Mouse (Mus musculus) liver, embryonic 15.5 days (tissue): ENCODE results near the gene Sstr2. TPM values are rescaled to one million over a fixed set of nuclear protein-coding genes. Genes with fewer than 3 reads are reported as not detected.
"Not testable (repeated sequence)": the region's sequence is repeated elsewhere in the genome, so short reads cannot be mapped to it uniquely, and the experiment has no call there.

Experiments
- ATAC-seq: fragments of 200-750 bp; cut with Nextera tagmentation; 2 replicates; pipeline ENCODE4 v1.8.0; 2017; ENCODE audit warnings: moderate number of reproducible peaks, mild to moderate bottlenecking, moderate library complexity; ENCODE audit not compliant: insufficient read depth
- H3K27ac ChIP-seq: fragments of 300-500 bp; sonication (generic); replicated peaks from 2 replicates; pipeline ENCODE4 v1.5.1; 2015; ENCODE audit warnings: mild to moderate bottlenecking, inconsistent platforms
- H3K27me3 ChIP-seq: fragments of 300-500 bp; sonication (generic); 2 replicates; pipeline ENCODE4 v1.6.1; 2015; ENCODE audit warnings: mild to moderate bottlenecking, inconsistent platforms
- H3K36me3 ChIP-seq: fragments of 300-500 bp; sonication (generic); replicated peaks from 2 replicates; pipeline ENCODE4 v1.6.1; 2015; ENCODE audit warnings: moderate library complexity, mild to moderate bottlenecking, inconsistent platforms
- H3K4me1 ChIP-seq: fragments of 300-500 bp; sonication (generic); replicated peaks from 2 replicates; pipeline ENCODE4 v1.6.1; 2015; ENCODE audit warnings: inconsistent platforms
- H3K4me2 ChIP-seq: fragments of 300-500 bp; sonication (generic); 2 replicates; pipeline ENCODE4 v1.6.1; 2015; ENCODE audit warnings: moderate library complexity, mild to moderate bottlenecking, inconsistent platforms
- H3K4me3 ChIP-seq: fragments of 300-500 bp; sonication (generic); replicated peaks from 2 replicates; pipeline ENCODE4 v1.5.1; 2015; ENCODE audit warnings: mild to moderate bottlenecking, inconsistent platforms
- H3K9ac ChIP-seq: fragments of 300-500 bp; sonication (generic); 2 replicates; pipeline ENCODE4 v1.6.1; 2015; ENCODE audit warnings: moderate library complexity, mild to moderate bottlenecking, inconsistent platforms
- H3K9me3 ChIP-seq: fragments of 300-500 bp; sonication (generic); replicated peaks from 2 replicates; pipeline ENCODE4 v1.6.1; 2016; ENCODE audit warnings: inconsistent platforms
- WGBS: fragments of 180-500 bp; shearing (Covaris S2); methylation state at CpG from one replicate; pipeline ENCODE4 v1.1.7; 2015; ENCODE audit warnings: mixed read lengths; ENCODE audit not compliant: insufficient replicate concordance; 5-methylcytosine and 5-hydroxymethylcytosine counted together
- polyA plus RNA-seq: library from polyadenylated mRNA; unstranded; fragments of >200 nt; fragmentation: Nextera tagmentation; extraction: Ambion mirVana; gene quantifications from 2 replicates; pipeline ENCODE4 v1.2.1, GENCODE M21; 2015

The Sstr2 gene
- polyA plus RNA-seq, 1 experiment from 2014 or later: 4.9 TPM

DNA sequence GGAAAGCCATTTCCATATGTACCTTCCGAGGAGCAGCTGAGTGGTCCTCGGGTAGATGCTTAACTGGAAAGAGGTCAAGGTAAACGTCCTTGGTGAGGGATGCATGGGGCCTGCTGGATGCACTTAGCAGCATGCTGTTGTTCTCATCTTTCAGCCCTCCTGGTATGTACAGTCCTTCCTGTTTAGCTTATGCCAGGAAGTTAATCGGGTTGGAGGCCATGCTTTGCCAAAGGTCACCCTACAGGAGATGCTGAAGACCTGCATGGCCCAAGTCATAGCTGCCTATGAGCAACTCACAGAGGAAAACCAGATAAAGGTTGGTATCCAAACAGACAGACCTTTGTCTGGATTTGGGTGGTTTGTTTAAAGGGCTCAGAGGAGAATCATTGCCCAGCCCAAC lies 38.1 kb downstream of the Sstr2 start:
- H3K27ac ChIP-seq: no peak overlapping the region
- no peak for ATAC-seq
- no peaks in the 10 kb centered on the region for H3K27me3 ChIP-seq
- peaks cover 100% of the 10 kb centered on the region for H3K36me3 ChIP-seq
- 63% methylated on average over 4 of the region's 4 CpGs for WGBS
- no peak overlapping the region for H3K9ac ChIP-seq
- no peaks in the 10 kb centered on the region; the same call in 1 of the 2 replicates for H3K4me1 ChIP-seq
- H3K9me3 ChIP-seq: no peaks in the 10 kb centered on the region
- no peak overlapping the region for H3K4me3 ChIP-seq
- H3K4me2 ChIP-seq: no peak overlapping the region

- Histone ChIP-seq H3K9me3 (no peaks in the 10 kb centered on the region), H3K27ac (no peak overlapping the region), H3K4me2 (no peak overlapping the region), H3K4me3 (no peak overlapping the region), H3K27me3 (no peaks in the 10 kb centered on the region), H3K4me1 (no peaks in the 10 kb centered on the region), H3K36me3 (peaks cover 100% of the 10 kb centered on the region), H3K9ac (no peak overlapping the region)
- ATAC-seq: no peak
- WGBS: 89% methylated on average over 8 of the region's 8 CpGs
These were observed 39.2 kb downstream of the Sstr2 start for GRCm38 (mm10) chr11:113658319-113658718.

DNA sequence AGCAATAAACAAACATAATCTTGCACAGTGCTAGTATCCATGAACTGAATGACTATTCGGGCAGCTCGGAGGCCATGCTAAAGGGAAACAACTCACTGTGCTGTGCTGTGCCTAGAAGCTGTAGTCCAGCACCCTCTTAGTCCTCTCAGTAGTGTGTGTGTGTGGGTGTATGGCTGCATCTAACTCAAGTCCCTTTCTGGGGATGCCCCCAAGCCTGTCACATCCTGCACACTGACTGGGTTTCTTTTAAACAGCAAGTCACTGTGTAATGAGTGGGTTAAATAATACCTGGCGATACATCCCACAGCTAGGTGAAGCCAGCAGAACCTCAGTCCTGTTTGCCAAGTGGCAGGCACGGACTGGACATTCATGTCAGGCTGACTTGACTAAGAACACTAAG lies 39.6 kb downstream of the Sstr2 start:
- ATAC-seq: no peak
- Histone ChIP-seq H3K27ac (no peak overlapping the region), H3K4me1 (no peaks in the 10 kb centered on the region), H3K4me3 (no peak overlapping the region), H3K4me2 (no peak overlapping the region), H3K9ac (no peak overlapping the region), H3K36me3 (peaks cover 100% of the 10 kb centered on the region), H3K9me3 (no peaks in the 10 kb centered on the region), H3K27me3 (no peaks in the 10 kb centered on the region)
- 81% methylated on average over 4 of the region's 4 CpGs for WGBS

GRCm38 (mm10) chr11:113660213-113660612 lies 41.1 kb downstream of the Sstr2 start:
- not testable (repeated sequence) for H3K4me3 ChIP-seq, H3K4me1 ChIP-seq, H3K4me2 ChIP-seq, H3K27me3 ChIP-seq, H3K9ac ChIP-seq, H3K9me3 ChIP-seq, ATAC-seq, H3K27ac ChIP-seq
- H3K36me3 ChIP-seq: peaks cover 100% of the 10 kb centered on the region
- 89% methylated on average over 3 of the region's 3 CpGs for WGBS

DNA sequence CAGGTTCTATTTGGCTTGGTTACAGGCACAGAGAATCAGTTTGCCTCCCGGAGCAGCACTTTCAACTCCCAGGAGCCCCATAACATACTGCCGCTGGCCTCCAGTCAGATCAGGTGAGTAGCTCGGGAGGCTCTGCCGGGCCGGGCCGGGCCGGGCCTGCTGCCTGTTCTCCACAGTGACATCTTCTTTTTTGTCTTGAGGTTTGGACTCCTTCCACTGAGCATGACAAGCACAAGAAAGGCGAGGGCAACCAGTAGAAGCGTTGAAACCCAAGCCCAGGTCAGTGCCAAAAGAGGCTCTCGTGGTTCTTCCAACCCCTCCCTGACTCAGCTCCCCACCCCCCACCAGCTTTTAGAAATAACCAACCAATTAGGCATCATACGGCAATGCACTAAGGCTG lies 41.8 kb downstream of the Sstr2 start:
- Histone ChIP-seq H3K27me3 (no peaks in the 10 kb centered on the region), H3K27ac (no peak overlapping the region), H3K4me3 (no peak overlapping the region), H3K4me2 (no peak overlapping the region), H3K4me1 (peaks cover 12% of the 10 kb centered on the region), H3K36me3 (peaks cover 95% of the 10 kb centered on the region), H3K9ac (no peak overlapping the region), H3K9me3 (no peaks in the 10 kb centered on the region)
- 93% methylated on average over 11 of the region's 11 CpGs for WGBS
- no peak for ATAC-seq

GRCm38 (mm10) chr11:113661835-113662351 lies 42.8 kb downstream of the Sstr2 start:
- peaks cover 86% of the 10 kb centered on the region for H3K36me3 ChIP-seq
- H3K4me3 ChIP-seq: no peak overlapping the region
- H3K27ac ChIP-seq: no peak overlapping the region
- no peak overlapping the region for H3K9ac ChIP-seq
- no peak overlapping the region for H3K4me2 ChIP-seq
- H3K9me3 ChIP-seq: no peaks in the 10 kb centered on the region
- H3K4me1 ChIP-seq: peaks cover 21% of the 10 kb centered on the region
- no peak for ATAC-seq
- WGBS: 81% methylated on average over 18 of the region's 18 CpGs
- no peaks in the 10 kb centered on the region for H3K27me3 ChIP-seq

DNA sequence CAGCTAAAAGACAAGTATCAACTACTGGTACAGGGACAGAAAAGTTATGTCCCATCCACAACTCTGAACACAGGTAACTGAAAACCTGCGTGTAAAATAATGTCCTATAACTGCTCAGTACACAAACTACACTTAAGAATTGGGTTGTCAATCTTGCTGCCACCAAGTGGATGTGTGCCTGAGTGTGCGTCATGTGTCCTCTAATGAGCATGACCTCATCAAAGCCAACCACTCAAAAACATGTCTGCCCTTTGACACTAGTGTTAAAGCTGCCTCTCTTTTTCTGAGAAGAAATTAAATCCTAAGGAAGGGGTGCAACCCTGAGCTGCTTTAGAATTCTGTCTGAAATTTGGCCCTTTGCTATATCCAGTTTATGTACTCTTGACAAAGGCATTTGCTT lies 45.1 kb downstream of the Sstr2 start:
- Histone ChIP-seq H3K9ac (no peak overlapping the region), H3K27ac (no peak overlapping the region), H3K4me1 (peaks cover 45% of the 10 kb centered on the region), H3K27me3 (no peaks in the 10 kb centered on the region), H3K36me3 (peaks cover 86% of the 10 kb centered on the region), H3K4me2 (no peak overlapping the region), H3K9me3 (no peaks in the 10 kb centered on the region), H3K4me3 (no peak overlapping the region)
- WGBS: 82% methylated on average over 2 of the region's 2 CpGs
- ATAC-seq: no peak

- Histone ChIP-seq H3K27ac (peak overlapping the region; percentile 63), H3K9me3 (no peaks in the 10 kb centered on the region), H3K27me3 (no peaks in the 10 kb centered on the region), H3K4me2 (peak overlapping the region; percentile 47), H3K4me3 (no peak overlapping the region; the same call in 1 of the 2 replicates), H3K36me3 (peaks cover 84% of the 10 kb centered on the region), H3K9ac (no peak overlapping the region), H3K4me1 (peaks cover 61% of the 10 kb centered on the region)
- peak; percentile 68 for ATAC-seq
- WGBS: 38% methylated on average over 6 of the region's 6 CpGs
These were observed 47.1 kb downstream of the Sstr2 start for GRCm38 (mm10) chr11:113666205-113666604.

- H3K27me3 ChIP-seq: no peaks in the 10 kb centered on the region
- H3K27ac ChIP-seq: peak overlapping the region; percentile 63
- WGBS: 32% methylated on average over 10 of the region's 10 CpGs
- H3K36me3 ChIP-seq: peaks cover 84% of the 10 kb centered on the region
- H3K9ac ChIP-seq: peak overlapping the region; percentile 5; the same call in 1 of the 2 replicates
- H3K9me3 ChIP-seq: no peaks in the 10 kb centered on the region
- peak; percentile 47 for ATAC-seq
- peak overlapping the region; percentile 47 for H3K4me2 ChIP-seq
- H3K4me3 ChIP-seq: no peak overlapping the region; the same call in 1 of the 2 replicates
- peaks cover 65% of the 10 kb centered on the region for H3K4me1 ChIP-seq
These were observed 47.5 kb downstream of the Sstr2 start for GRCm38 (mm10) chr11:113666648-113667047.

DNA sequence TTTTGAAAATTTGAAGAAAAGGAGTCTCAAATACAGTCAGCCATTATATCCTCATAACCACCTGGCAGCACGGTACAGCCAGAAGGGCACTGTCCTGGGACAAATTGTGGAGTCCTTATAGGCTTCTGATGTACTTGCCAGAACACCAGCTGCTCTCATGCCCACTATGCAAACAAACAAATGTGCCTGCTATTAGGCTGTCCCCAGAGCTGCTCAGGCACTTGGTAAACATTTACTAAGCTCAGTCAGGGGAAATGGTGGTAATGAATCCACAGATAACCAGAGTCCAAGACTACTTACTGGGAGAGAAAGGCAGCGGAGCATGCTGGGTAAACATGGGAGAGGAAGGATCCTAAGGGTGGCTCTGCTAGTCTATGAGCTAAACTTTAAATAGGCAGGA lies 48.0 kb downstream of the Sstr2 start:
- Histone ChIP-seq H3K4me1 (peaks cover 69% of the 10 kb centered on the region), H3K4me2 (peak overlapping the region; percentile 47), H3K4me3 (no peak overlapping the region), H3K36me3 (peaks cover 84% of the 10 kb centered on the region), H3K9me3 (no peaks in the 10 kb centered on the region), H3K27me3 (no peaks in the 10 kb centered on the region), H3K9ac (no peak overlapping the region), H3K27ac (peak overlapping the region; percentile 63)
- WGBS: 71% methylated on average over 2 of the region's 2 CpGs
- ATAC-seq: no peak

GRCm38 (mm10) chr11:113667704-113668103 lies 48.6 kb downstream of the Sstr2 start:
- H3K4me3 ChIP-seq: no peak overlapping the region
- 70% methylated on average over 4 of the region's 4 CpGs for WGBS
- H3K4me2 ChIP-seq: no peak overlapping the region
- no peaks in the 10 kb centered on the region for H3K27me3 ChIP-seq
- peaks cover 71% of the 10 kb centered on the region for H3K4me1 ChIP-seq
- peak overlapping the region; percentile 63 for H3K27ac ChIP-seq
- no peak overlapping the region for H3K9ac ChIP-seq
- H3K9me3 ChIP-seq: no peaks in the 10 kb centered on the region
- no peak for ATAC-seq
- H3K36me3 ChIP-seq: peaks cover 84% of the 10 kb centered on the region

- Histone ChIP-seq H3K9me3 (no peaks in the 10 kb centered on the region), H3K4me2 (no peak overlapping the region; the same call in 1 of the 2 replicates), H3K4me1 (peaks cover 79% of the 10 kb centered on the region), H3K36me3 (peaks cover 84% of the 10 kb centered on the region), H3K27me3 (no peaks in the 10 kb centered on the region), H3K4me3 (no peak overlapping the region), H3K9ac (no peak overlapping the region), H3K27ac (0 out of 2 replicates have a peak overlapping the region, but pooled peaks have one; percentile 1)
- no peak for ATAC-seq
- 72% methylated on average over 5 of the region's 5 CpGs for WGBS
These were observed 49.7 kb downstream of the Sstr2 start for GRCm38 (mm10) chr11:113668857-113669256.
